Mouse (Mus musculus): ENCODE measurements around the gene Bloc1s5. TPM values are rescaled to one million over a fixed set of nuclear protein-coding genes. Genes with fewer than 3 reads are reported as not detected.

Gene Bloc1s5
- polyA plus RNA-seq (2014; fragmentation: Illumina TruSeq; extraction: RNeasy Lipid Tissue Mini Kit (QIAGEN cat#74804); ENCODE audit: low replicate concordance): 3.9 TPM

DNA sequence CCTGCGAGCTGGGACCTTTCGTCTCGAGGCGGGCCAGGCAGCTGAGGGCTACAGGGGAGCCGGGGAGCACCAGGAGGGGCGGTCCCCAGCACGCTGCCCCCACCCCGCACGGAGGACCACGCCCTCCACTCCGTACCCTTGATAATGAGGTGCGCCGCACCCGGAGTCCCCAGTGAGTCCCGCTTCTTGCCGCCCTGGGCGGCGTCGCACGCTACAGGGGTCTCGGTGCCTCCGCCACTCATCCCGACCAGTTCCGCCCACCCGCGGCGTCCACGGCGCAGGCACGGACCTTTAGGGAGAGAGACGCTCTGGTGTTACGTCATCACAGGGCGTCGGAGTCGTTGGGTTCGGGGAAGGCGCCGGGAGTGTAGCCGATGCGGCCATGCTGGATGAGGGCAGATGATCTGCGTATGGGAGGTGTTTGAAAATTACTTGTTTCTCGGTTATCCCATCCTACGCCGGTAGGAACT, at the start of gene Bloc1s5:
Gene Bloc1s5, minus strand, starts transcription at position 310 of the 470 bp plus-strand sequence.

DNA sequence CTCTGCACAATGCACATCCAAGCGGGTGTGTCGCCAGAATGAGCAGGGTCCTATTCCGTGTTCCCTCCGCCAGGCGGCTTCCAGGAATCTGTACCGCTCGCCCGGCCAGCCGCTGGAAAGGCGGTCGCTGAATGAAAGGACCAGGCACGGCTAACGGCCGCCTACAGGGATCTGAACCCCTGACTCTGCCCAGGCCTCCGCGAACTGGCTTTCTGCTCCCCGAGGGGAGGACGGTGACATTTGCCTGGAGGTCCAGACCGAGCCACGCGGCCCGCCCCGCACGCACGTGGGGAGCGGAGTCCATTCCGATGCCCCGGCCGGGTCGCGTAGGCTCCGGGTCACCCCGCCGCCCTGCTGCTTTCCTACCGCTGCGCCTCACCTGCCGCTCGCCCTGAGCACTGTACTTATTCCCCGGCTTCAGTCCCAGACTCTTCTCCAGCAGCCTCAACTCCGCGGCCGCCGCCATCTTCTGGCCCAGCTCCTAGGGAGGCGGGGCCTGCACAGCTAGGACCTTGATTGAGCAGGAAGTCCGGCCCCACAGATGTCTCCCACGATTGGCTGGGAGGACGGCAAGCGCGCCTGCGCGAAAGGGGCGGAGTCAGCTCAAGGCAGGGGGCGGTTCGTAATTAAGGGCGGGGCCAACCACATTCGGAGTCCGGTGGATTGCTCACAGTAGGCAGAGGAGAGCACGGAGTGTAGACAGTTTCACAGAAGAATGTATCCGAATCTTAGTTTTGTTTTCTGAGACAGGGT, 23.8 kb upstream of the Bloc1s5 start, which contains the start of gene Eef1e1:
Gene Eef1e1, minus strand, starts transcription at position 531 of the 753 bp plus-strand sequence.

Other genes with a start within 250 kb of the Bloc1s5 start
- 20.7 TPM for gene Txndc5, start 106.3 kb downstream of the Bloc1s5 start, polyA plus RNA-seq (2014; fragmentation: Illumina TruSeq; extraction: RNeasy Lipid Tissue Mini Kit (QIAGEN cat#74804); ENCODE audit: low replicate concordance)
- gene Eef1e1, start 23.9 kb upstream of the Bloc1s5 start, polyA plus RNA-seq (2014; fragmentation: Illumina TruSeq; extraction: RNeasy Lipid Tissue Mini Kit (QIAGEN cat#74804); ENCODE audit: low replicate concordance): 23.9 TPM

Measured in small intestine, adult 10 weeks (tissue).